Mouse (Mus musculus) cerebellum, postnatal 4 days (tissue): ENCODE results near the gene Lbr.
A peak's percentile ranks its signal among the peaks of the same experiment; 100 is the strongest.

Experiments used
- DNase-seq, 2 experiments: peaks; one replicate each; pipeline ENCODE4 v3.0.0; 2022; ENCODE audit warnings: low spot score in 2 of 2, mixed read lengths in 1 of 2

The Lbr gene

GRCm38 (mm10) chr1:181842781-181843180, at the start of gene Lbr:
Gene Lbr, minus strand, starts transcription at chr1:181843046.
- DNase-seq, result no peak

- no peak for DNase-seq
These were observed 46.8 kb upstream of the Lbr start for GRCm38 (mm10) chr1:181889670-181890069.

- DNase-seq, result peak; percentile 87 to 97
These were observed 46.0 kb upstream of the Lbr start for GRCm38 (mm10) chr1:181888801-181889200.

- peak in 1 of 2 experiments; percentile 72 for DNase-seq
These were observed 38.7 kb upstream of the Lbr start for GRCm38 (mm10) chr1:181881532-181881931.

DNA sequence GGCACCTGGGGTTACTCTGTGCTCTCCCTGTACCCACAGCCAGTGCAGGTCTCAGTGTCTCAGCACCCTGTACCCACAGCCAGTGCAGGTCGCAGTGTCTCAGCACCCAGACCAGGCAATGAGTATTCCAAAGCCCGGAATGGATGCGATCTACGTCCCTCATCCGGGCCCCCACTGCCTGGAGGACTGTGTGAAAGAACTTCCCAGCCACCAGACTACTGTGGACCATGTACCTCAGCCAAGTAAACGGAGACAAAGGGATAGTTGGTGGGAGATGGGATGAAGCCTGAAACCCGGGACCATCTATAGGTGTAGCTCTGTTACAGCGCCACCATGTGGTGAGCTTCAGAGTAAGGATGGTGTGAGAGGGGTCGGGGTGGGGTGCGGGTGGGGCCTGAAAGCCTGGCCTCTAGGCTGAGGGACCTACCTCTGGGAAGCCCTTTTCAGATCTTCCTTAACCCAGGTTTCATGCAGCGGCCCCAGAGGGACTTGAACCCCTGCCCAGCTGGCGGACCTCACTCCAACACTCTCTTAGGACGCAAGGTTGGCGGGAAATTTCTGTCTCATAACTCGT, 38.0 kb upstream of the Lbr start:
- DNase-seq, result peak in 1 of 2 experiments; percentile 40

GRCm38 (mm10) chr1:181878436-181878835, 35.6 kb upstream of the Lbr start:
- DNase-seq, result peak in 1 of 2 experiments; percentile 45

DNA sequence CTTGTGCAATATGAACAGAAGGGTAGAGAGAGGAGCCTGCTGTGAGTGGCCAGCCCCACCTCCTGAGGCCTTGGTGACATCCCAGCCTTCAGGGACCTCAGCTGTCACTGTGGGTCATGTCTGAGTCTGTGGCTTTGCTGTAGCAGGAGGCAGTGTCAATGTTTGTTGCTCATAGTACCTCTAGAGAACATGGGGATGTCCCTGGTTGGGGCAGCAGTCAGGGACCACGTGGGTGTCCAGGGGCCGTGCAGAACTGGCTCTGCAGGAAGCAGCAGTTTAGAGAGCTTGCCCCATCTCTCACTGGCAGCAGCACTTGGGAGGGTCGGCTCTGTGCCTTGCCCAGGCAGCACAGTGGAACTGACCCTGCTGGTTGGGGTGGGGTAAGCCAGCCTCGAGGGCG, 34.2 kb upstream of the Lbr start:
- peak in 1 of 2 experiments; percentile 31 for DNase-seq

GRCm38 (mm10) chr1:181876656-181877055, 33.8 kb upstream of the Lbr start:
- DNase-seq, result peak in 1 of 2 experiments; percentile 22

DNA sequence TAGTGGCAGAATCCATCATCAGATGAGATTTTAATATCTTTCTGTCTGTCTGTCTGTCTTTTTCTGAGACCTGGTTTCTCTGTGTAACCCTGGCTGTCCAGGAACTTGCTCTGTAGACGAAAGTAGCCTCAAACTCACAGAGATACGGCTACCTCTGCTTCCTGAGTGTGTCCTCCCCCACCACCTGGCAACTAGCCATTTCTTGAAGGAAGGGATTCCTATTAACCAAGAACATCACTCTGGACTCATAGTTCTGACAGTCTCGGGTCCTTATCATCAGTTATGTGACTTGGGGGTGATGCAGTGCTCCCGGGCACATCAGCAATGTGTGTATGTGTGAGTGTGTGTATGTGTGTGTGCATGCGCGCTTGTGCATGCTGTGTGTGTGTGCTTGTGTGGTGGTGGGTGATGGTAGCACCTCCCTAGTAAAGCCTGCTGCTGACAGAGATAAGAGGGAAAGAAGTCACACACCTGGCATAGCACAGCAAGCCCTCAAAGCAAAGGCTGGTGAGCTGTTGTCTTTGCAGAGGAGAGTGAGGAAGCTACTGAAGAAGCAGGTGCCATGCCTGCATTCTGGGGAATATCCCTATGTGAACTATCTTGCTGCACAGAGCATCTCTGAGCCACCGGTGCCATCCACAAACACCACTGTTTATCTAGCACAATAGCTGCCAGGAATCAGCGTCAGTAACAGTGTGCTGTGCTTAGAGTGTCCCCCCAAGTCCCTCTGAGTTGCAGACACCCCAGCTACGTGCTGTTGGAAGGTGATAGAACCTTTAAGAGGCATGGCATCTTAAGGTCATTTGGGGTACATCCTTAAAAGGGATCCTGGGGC, 30.5 kb upstream of the Lbr start:
- DNase-seq, result no peak

GRCm38 (mm10) chr1:181872639-181873038, 29.8 kb upstream of the Lbr start:
- no peak for DNase-seq

DNA sequence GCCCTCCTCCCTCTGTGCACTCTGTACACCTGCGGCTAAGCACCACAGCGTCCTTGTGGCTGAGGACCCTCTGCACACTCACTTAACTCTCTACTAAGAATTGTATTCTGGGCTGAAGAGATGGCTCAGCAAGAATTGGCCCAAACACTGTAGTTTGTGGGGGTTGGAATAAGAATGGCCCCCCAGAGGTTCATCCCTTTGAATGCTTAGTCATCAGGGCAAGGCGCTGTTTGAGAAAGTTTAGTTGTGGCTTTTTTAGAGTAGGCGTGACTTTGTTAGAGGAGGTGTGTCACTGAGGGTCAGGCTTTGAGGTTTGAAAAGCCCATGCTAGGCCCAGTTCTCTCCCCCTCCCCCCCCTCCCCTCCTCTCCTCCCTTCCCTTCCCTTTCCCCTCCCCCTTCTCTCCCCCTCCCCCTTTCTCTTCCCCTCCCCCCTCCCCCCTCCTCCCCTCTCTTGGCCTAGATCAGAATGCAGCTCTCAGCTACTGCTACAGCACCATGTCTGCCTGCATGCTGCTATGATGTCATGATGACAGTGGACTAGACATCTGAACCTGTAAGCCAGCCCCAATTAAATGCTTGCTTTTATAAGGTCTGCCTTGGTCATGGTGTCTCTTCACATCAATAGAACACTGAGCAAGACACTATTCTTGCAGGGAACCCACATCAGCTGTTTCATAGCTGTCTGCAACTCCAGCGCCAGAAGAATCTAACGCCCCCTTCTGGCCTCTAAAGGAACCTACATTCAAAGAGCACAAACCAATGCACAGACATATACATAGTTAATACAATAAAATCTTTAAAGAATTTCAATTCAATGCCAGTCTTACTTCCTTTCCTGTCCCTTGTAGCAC, 23.8 kb upstream of the Lbr start:
- DNase-seq, result no peak

- no peak for DNase-seq
These were observed 23.0 kb upstream of the Lbr start for GRCm38 (mm10) chr1:181865863-181866216.

DNA sequence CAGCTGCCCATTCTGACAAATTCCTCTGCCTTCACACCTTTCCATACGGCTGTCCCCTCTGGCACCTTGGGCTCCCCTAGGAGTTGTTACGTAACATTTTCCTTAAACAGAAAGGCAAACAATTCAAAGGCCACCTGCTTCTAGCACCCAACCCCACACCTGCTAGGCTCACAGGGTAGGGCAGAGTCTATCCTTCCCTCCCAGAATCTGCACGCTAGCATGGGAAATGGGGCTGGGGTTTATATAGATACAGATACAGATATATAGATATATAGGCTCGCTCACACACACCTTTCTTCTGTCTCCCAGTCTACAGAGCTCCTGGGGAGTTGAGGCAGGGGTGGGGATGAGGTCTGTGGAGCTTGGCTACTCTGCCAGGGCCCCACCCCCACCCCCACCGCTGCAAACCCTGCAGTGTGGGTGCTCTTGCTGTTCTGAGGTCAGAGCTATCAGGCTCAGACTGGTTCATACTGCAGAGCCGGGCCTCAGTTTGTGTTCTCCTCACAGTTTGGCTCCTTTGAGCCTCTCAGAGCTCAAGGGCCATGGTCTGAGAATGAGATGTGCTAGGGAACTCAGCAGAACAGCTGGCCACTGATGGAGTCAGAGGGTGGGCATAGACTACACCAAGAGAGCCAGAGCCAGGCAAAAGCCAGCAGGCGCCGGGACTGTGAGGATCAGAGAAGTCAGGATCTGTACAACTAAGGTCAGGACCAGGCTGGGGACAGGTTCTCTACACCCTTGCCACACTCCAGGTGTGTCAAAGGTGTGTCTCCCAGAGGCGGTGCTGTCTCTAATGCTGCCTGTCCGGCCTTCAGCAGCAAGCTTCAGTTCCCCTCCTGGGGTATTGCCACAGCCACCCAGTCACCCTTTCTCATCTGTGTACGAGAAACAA, 22.4 kb upstream of the Lbr start:
- DNase-seq, result no peak

DNA sequence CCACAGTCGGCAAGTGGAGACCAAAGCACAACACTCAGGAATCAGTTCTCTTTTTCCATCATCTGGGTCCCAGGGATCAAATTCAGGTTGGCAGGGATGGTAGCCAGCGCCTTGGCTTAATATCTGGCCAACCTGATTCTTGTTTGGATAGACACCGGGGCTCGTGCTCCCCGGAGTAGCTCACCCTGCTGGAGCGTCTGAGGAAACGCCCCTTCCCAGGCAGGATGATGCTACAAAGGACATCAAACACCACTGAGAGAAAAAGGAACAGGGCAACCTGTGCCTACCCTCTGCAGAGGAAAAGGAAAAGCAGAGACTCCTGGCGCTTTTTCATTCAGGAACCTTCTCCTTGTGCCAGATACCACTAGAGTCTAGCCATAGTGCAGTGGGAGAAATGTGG, 20.6 kb upstream of the Lbr start:
- DNase-seq, result no peak

DNA sequence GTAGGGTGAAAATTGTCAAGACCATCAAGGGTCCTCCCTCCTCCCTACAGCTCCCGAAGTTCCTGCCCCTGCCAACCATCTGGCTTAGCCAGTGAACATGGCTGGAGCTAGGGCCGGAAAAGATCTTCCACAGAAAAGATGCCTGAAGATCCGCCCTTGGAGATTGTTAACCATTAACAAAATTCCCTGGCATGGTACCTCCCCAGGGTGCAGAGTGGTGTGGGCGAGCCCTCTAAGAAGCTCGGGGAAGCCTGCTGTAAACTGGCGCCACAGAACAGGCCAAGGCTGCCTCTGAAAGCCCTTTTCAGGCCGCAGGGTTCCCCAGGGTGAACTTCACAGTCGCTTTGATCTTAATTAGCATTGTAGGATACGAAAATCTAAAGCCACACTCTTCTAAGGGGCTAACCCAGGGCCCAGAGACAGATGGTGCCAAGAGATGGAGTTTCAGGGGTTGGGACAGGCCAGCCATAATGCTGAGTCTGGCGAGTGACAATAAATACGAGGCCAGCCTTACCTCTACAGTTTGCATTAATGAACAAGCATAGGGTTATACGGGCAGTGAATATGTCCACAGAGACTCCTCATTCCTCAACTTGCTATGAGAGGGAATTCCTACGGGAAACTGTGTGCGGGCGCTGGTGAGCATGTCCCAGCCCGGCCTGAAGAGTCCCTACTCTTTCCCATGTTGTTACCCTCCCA, 20.0 kb upstream of the Lbr start:
- DNase-seq, result no peak

GRCm38 (mm10) chr1:181861181-181861902, 18.5 kb upstream of the Lbr start:
- no peak for DNase-seq

DNA sequence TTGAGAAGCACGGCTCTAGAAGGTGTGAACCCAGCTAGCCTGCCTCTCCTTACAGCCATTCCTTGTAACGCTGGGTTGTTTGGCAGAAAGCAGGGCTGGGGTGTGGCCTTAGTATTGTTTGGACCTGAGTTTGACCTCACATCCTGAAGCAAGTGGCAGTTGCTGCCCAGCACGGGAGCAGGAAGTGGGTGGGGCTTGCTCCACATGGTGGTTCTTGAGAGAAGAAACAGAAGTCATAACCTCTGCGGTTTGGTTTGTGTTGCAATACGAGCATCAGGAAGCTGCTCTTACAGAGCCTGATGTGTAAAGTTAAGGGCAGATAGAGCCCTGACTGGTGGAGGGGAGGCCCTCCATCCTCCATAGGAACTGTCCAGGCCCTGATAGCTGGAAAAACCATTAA, 17.8 kb upstream of the Lbr start:
- no peak for DNase-seq

- no peak for DNase-seq
These were observed 13.5 kb upstream of the Lbr start for GRCm38 (mm10) chr1:181856329-181856728.

- DNase-seq, result no peak
These were observed 12.0 kb upstream of the Lbr start for GRCm38 (mm10) chr1:181854829-181855228.

- no peak for DNase-seq
These were observed 10.4 kb upstream of the Lbr start for GRCm38 (mm10) chr1:181853081-181853736.
